8 mouse cellular contexts compared by ENCODE assay signal in genomic region chr6:120463086-120463871, GRCm38 (mm10). TPM values are rescaled to one million over a fixed set of nuclear protein-coding genes. Genes with fewer than 3 reads are reported as not detected.
DNase-seq lines count a peak whose midpoint lies in the region; TF ChIP-seq lines count a peak whose summit lies in the region.

Gene Il17ra, plus strand, starts transcription at chr6:120463247.

- peaks cover 38% of the 10 kb centered on the region for H3K79me2 ChIP-seq in macrophage (ENCODE audit: inconsistent target)

- no peak for TF ChIP-seq POLR2A in ES-Bruce4 (IDR thresholded peaks at IDR 0.05; ENCODE audit: insufficient read depth, low read length)

- no peaks in the 10 kb centered on the region for H3K9me3 ChIP-seq in ES-Bruce4 (replicated peaks; ENCODE audit: control insufficient read depth, insufficient read depth, low read length, poor library complexity, severe bottlenecking)
- no peaks in the 10 kb centered on the region for H3K9me3 ChIP-seq in erythroblast, embryonic 14.5 days (ENCODE audit: control insufficient read depth, low read length)

- H3K36me3 ChIP-seq in ES-Bruce4 (ENCODE audit: control insufficient read depth, insufficient read depth, low read length, poor library complexity, severe bottlenecking) (no peaks in the 10 kb centered on the region), macrophage (ENCODE audit: inconsistent target) (no peaks in the 10 kb centered on the region)
- H3K36me3 ChIP-seq in erythroblast, embryonic 14.5 days (ENCODE audit: control insufficient read depth): peaks cover 10% of the 10 kb centered on the region

- H3K4me1 ChIP-seq in ES-Bruce4 (ENCODE audit: control insufficient read depth, insufficient read depth, low read length): no peaks in the 10 kb centered on the region
- peaks cover 42% of the 10 kb centered on the region for H3K4me1 ChIP-seq in erythroblast, embryonic 14.5 days (ENCODE audit: control insufficient read depth)

- TF ChIP-seq CTCF in ES-Bruce4 (IDR thresholded peaks at IDR 0.05; ENCODE audit: low read depth, low read length): no peak

- peak; percentile 47 for DNase-seq in adrenal gland, adult 8-10 months
- DNase-seq in heart, postnatal 10 days: peak; percentile 71 to 76
- DNase-seq in kidney, postnatal 36 days: peak; percentile 85 to 91
- DNase-seq in retina, postnatal 1 day: peak; percentile 68
- peak; percentile 80 to 81 for DNase-seq in urinary bladder, postnatal 36 days (ENCODE audit: low spot score in 2 of 2)

- no peak for TF ChIP-seq EP300 in ES-Bruce4 (IDR thresholded peaks at IDR 0.05; ENCODE audit: insufficient read depth, low read depth, low read length)

- H3K27me3 ChIP-seq in ES-Bruce4 (ENCODE audit: control insufficient read depth, insufficient read depth, low read length, poor library complexity, severe bottlenecking): no peaks in the 10 kb centered on the region
- peaks cover 20% of the 10 kb centered on the region for H3K27me3 ChIP-seq in erythroblast, embryonic 14.5 days (ENCODE audit: control insufficient read depth)

- intact Hi-C loops in heart, postnatal 10 days (cut with DNase I): no loop called here

- H3K27ac ChIP-seq in ES-Bruce4 (ENCODE audit: insufficient read depth, low read length): no peak within 1 kb of the TSS
- peak within 1 kb of the TSS; percentile 22; the same call in 1 of the 2 replicates for H3K27ac ChIP-seq in macrophage

- H3K9ac ChIP-seq in ES-Bruce4 (ENCODE audit: low read depth, poor library complexity, severe bottlenecking): peak within 1 kb of the TSS; percentile 89

- H3K4me3 ChIP-seq in ES-Bruce4 (ENCODE audit: low read depth, low read length) (peak within 1 kb of the TSS; percentile 85), macrophage (ENCODE audit: inconsistent target) (peak within 1 kb of the TSS; percentile 57)
- H3K4me3 ChIP-seq in erythroblast, embryonic 14.5 days (replicated peaks): peak within 1 kb of the TSS; percentile 85

- under 1% methylated on average over 63 of the region's 90 CpGs for WGBS in macrophage (ENCODE audit: missing documents)

RNA-seq across cellular contexts. Expression of gene Il17ra, which starts in this region (rescaled TPM):
- polyA plus RNA-seq in ES-Bruce4 (2011; ENCODE audit: insufficient read depth, insufficient read length, low read depth, missing spikeins): 3.8 and 4.3 TPM in 2 replicates
- total RNA-seq in adrenal gland, adult 8-10 months (2022): 10 to 100 TPM; 12.9 to 14.8 (median 13.4) TPM
- 0.53 and 0.60 TPM in 2 replicates for polyA plus RNA-seq in erythroblast, embryonic 14.5 days (2012)
- total RNA-seq in heart, postnatal 10 days (2021): 1 to 10 TPM; 2.9 to 3.6 TPM
- 100 to 1,000 TPM in 9 of 26 experiments, 10 to 100 TPM in 17; 16.1 to 338 (median 55.1) TPM for total RNA-seq in macrophage (2018; cell fraction: chromatin; rRNA removed)
- total RNA-seq in macrophage (2018; cell fraction: cytosol; rRNA removed): 100 to 1,000 TPM in 2 of 26 experiments, 10 to 100 TPM in 22, 1 to 10 TPM in 2; 6.7 to 150 (median 15.3) TPM
- 100 to 1,000 TPM in 9 of 26 experiments, 10 to 100 TPM in 17; 22.5 to 279 (median 75.0) TPM for total RNA-seq in macrophage (2018; cell fraction: nucleus; rRNA removed)
- 11.0 to 16.8 TPM (median 11.8 TPM) in 3 replicates for polyA plus RNA-seq in macrophage (2018)
